Mouse (Mus musculus) limb, embryonic 11.5 days (tissue): ENCODE measurements at regions not wholly inside any gene's neighbourhood (a gene's known extent, or its start where the extent isn't known, plus 50 kb on each side); places are given as distances from the start of the nearest gene placed in this dataset.

Experiments used
- ATAC-seq: fragments of 200-750 bp; cut with Nextera tagmentation; 2 replicates; pipeline ENCODE4 v1.8.0; 2017; ENCODE audit warnings: low read depth; ENCODE audit not compliant: insufficient number of reproducible peaks, low FRiP score, low TSS enrichment
- DNase-seq: peaks from one replicate; pipeline ENCODE4 v3.0.0-alpha.2; 2015; ENCODE audit warnings: low spot score
- H3K27ac ChIP-seq: fragments of 300-500 bp; sonication (generic); replicated peaks from 2 replicates; pipeline ENCODE4 v1.5.1; 2014; ENCODE audit warnings: low read depth, mild to moderate bottlenecking, low read length
- H3K27me3 ChIP-seq: fragments of 300-500 bp; sonication (generic); 2 replicates; pipeline ENCODE4 v1.6.1; 2014; ENCODE audit warnings: mild to moderate bottlenecking, low read length, mixed read lengths; ENCODE audit not compliant: control insufficient read depth, insufficient read depth
- H3K36me3 ChIP-seq: fragments of 300-500 bp; sonication (generic); 2 replicates; pipeline ENCODE4 v1.6.1; 2014; ENCODE audit warnings: mild to moderate bottlenecking, low read length, moderate library complexity, mixed read lengths; ENCODE audit not compliant: control insufficient read depth, insufficient read depth
- H3K4me1 ChIP-seq: fragments of 300-500 bp; sonication (generic); 2 replicates; pipeline ENCODE4 v1.6.1; 2014; ENCODE audit warnings: low read length, mixed read lengths; ENCODE audit not compliant: control insufficient read depth, insufficient read depth
- H3K4me2 ChIP-seq: fragments of 300-500 bp; sonication (generic); 2 replicates; pipeline ENCODE4 v1.6.1; 2014; ENCODE audit warnings: low read depth, mild to moderate bottlenecking, moderate library complexity; ENCODE audit not compliant: severe bottlenecking
- H3K4me3 ChIP-seq: fragments of 300-500 bp; sonication (generic); 2 replicates; pipeline ENCODE4 v1.5.1; 2014; ENCODE audit warnings: low read depth, low read length
- H3K9ac ChIP-seq: fragments of 300-500 bp; sonication (generic); 2 replicates; pipeline ENCODE4 v1.6.1; 2014; ENCODE audit warnings: mild to moderate bottlenecking, low read length
- H3K9me3 ChIP-seq: fragments of 300-500 bp; sonication (generic); 2 replicates; pipeline ENCODE4 v1.6.1; 2016; ENCODE audit warnings: low read length; ENCODE audit not compliant: control insufficient read depth
- WGBS: fragments of 180-500 bp; shearing (Covaris S2); extraction: QIAGEN DNeasy Blood & Tissue Kit; methylation state at CpG from one replicate; pipeline ENCODE4 v1.1.7; 2014; 5-methylcytosine and 5-hydroxymethylcytosine counted together

DNA sequence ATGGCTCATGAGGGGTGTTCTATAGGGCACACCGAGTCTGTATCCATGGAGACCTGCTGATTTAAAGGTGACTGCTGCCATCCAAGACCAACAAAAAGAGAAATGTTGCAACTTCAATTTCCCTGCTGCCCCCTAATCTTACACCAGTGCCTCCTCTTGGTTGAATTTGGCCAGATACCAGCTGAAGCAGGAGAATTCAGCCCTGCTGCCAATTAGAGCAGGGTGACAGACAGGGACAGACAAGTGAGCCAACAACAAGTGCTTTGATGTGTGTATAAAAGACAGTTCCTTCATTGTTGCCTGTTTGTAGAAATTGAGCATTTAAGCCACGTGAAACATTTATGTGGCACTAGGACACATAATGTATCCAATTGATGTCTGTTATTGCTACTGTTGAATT is 75.5 kb upstream of the Adamts5 start:
- 76% methylated on average over 2 of the region's 2 CpGs for WGBS
- DNase-seq (no peak), ATAC-seq (no peak)
- no peaks in the 10 kb centered on the region for H3K4me1 ChIP-seq
- H3K9me3 ChIP-seq, result no peaks in the 10 kb centered on the region
- H3K4me2 ChIP-seq, result no peak overlapping the region
- no peak overlapping the region for H3K9ac ChIP-seq
- no peak overlapping the region for H3K4me3 ChIP-seq
- no peaks in the 10 kb centered on the region for H3K36me3 ChIP-seq
- no peaks in the 10 kb centered on the region for H3K27me3 ChIP-seq
- H3K27ac ChIP-seq, result no peak overlapping the region

- ATAC-seq, result no peak
- no peak for DNase-seq
- H3K27me3 ChIP-seq, result no peaks in the 10 kb centered on the region
- no peak overlapping the region for H3K9ac ChIP-seq
- no peak overlapping the region for H3K4me2 ChIP-seq
- no peaks in the 10 kb centered on the region for H3K4me1 ChIP-seq
- 48% methylated on average over 4 of the region's 4 CpGs for WGBS
- no peaks in the 10 kb centered on the region for H3K9me3 ChIP-seq
- H3K36me3 ChIP-seq, result no peaks in the 10 kb centered on the region
- H3K4me3 ChIP-seq, result no peak overlapping the region
- H3K27ac ChIP-seq, result no peak overlapping the region
Measured at GRCm38 (mm10) chr16:85966892-85967444, 65.3 kb upstream of the Adamts5 start.

DNA sequence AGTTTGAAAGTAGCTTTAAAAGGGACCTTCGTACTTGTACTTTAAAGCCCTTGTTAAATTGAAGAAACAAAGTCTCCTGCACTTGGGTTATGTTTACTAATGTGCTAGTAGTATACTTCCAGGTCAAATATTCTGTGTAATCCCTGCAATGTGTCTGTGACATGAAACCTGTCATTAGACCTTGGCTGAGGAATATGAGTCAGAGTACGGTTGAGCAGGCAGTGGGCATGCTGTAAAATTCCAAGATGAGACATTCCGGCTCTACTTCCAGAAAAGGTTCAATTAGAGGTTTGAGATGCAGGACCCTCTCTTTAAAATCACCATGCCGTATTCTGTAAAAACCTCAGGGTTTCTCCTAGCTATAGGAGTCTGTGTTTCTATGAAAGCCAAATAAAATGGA is 64.6 kb upstream of the Adamts5 start:
- Histone ChIP-seq H3K4me3 (no peak overlapping the region), H3K27me3 (no peaks in the 10 kb centered on the region), H3K9ac (no peak overlapping the region), H3K36me3 (no peaks in the 10 kb centered on the region), H3K4me1 (no peaks in the 10 kb centered on the region), H3K9me3 (no peaks in the 10 kb centered on the region), H3K4me2 (no peak overlapping the region), H3K27ac (no peak overlapping the region)
- 47% methylated on average over 4 of the region's 4 CpGs for WGBS
- DNase-seq, result no peak
- ATAC-seq, result no peak

DNA sequence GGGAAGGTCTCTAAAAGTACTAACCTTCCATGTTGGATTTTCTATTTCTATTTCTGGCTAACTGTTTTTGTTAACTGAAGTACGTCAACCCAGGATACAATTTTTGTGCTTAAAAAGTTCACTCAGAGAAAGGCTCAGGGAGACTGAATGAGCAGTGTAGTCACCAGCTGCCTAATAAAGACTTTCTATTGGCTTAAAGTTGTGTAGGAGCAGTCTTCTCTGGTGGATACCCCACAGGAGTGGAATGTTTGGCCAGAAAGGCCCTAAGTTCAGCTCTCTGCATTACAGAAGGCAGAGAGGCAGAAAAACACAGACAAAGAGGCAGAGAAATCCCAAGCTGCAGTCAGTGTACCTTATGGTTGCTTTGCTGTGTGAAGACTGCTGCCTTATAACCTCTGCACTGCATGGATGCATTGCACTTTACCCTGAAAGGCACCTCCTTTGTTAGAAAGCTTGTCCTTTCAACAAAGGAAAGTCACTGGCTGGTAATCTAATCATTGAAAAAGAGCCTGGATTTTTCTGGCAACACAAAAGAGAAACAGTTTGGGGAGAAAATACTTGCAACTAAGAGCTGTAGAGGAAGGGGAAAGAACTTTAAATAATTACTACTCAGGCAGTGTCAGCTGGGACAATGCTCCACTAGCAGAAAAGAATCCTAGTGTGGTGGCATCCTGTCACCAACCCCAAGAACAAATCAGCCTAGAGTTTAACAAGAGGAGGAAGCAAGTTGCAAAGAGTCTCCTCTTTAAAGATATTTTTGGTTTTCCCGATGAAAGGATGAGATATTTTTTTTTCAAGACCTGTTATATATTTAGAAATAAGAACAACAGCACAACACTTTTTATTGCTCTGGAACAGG is 63.0 kb upstream of the Adamts5 start:
- 90% methylated on average over 2 of the region's 2 CpGs for WGBS

GRCm38 (mm10) chr16:85956006-85956562 is 54.5 kb upstream of the Adamts5 start:
- no peaks in the 10 kb centered on the region for H3K4me1 ChIP-seq
- no peak for ATAC-seq
- no peak overlapping the region for H3K4me2 ChIP-seq
- no peaks in the 10 kb centered on the region for H3K36me3 ChIP-seq
- no peak overlapping the region for H3K4me3 ChIP-seq
- WGBS, result 88% methylated on average over 4 of the region's 4 CpGs
- no peak overlapping the region for H3K27ac ChIP-seq
- DNase-seq, result no peak
- H3K27me3 ChIP-seq, result no peaks in the 10 kb centered on the region
- H3K9ac ChIP-seq, result no peak overlapping the region
- H3K9me3 ChIP-seq, result no peaks in the 10 kb centered on the region

More for the DNA sequence above, 63.0 kb upstream of the Adamts5 start:
- Histone ChIP-seq H3K9ac (no peak overlapping the region), H3K9me3 (no peaks in the 10 kb centered on the region), H3K4me3 (no peak overlapping the region), H3K36me3 (no peaks in the 10 kb centered on the region), H3K4me2 (no peak overlapping the region), H3K4me1 (no peaks in the 10 kb centered on the region), H3K27ac (no peak overlapping the region), H3K27me3 (no peaks in the 10 kb centered on the region)
- ATAC-seq (no peak), DNase-seq (no peak)

DNA sequence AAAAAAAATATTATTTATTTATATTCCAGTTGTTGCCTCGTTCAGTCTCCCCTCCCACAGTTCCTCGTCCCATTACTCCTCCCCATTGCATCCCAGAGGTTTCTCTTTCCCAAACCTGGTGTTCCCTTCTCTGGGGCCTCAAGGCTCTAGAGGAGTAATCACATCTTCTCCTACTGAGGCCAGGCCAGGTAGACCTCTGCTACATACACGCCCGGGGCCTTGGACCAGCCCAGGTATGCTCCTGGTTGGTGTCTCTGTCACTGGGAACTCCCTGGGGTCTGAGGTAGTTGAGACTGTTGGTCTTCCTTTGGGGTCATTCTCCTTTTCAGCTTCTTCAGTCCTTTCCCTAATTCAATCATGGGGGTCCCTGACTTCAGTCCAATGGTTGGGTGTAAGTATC is 50.0 kb upstream of the Adamts5 start:
- Histone ChIP-seq H3K27me3 (no peaks in the 10 kb centered on the region), H3K9me3 (no peaks in the 10 kb centered on the region), H3K36me3 (no peaks in the 10 kb centered on the region), H3K27ac (no peak overlapping the region), H3K4me3 (no peak overlapping the region), H3K9ac (no peak overlapping the region), H3K4me2 (no peak overlapping the region), H3K4me1 (no peaks in the 10 kb centered on the region)
- WGBS, result 90% methylated on average over 4 of the region's 4 CpGs
- DNase-seq (no peak), ATAC-seq (no peak)
